Mouse (Mus musculus) liver, adult 2 months (tissue): ENCODE data around the gene Il10. TPM values are rescaled to one million over a fixed set of nuclear protein-coding genes. Genes with fewer than 3 reads are reported as not detected.

Experiments used
- DNase-seq: peaks from one replicate; pipeline ENCODE4 v3.0.0-alpha.2; 2011; ENCODE audit warnings: low read depth, low spot score; ENCODE audit errors: extremely low read depth
- H3K27ac ChIP-seq: fragments of 200-500 bp; replicated peaks from 2 replicates; pipeline ENCODE4 v1.5.1; 2012; ENCODE audit warnings: low read depth, mild to moderate bottlenecking, control low read depth, inconsistent platforms, low read length; ENCODE audit not compliant: insufficient read depth
- H3K27me3 ChIP-seq: fragments of 200-500 bp; 2 replicates; pipeline ENCODE4 v1.6.1; 2012; ENCODE audit warnings: mild to moderate bottlenecking, moderate library complexity, low read length, inconsistent platforms; ENCODE audit not compliant: control insufficient read depth, insufficient read depth
- H3K36me3 ChIP-seq: fragments of 200-500 bp; 2 replicates; pipeline ENCODE4 v1.6.1; 2012; ENCODE audit warnings: low read length, inconsistent platforms; ENCODE audit not compliant: control insufficient read depth, insufficient read depth
- H3K4me1 ChIP-seq: fragments of 200-500 bp; 2 replicates; pipeline ENCODE4 v1.6.1; 2011; ENCODE audit warnings: low read length; ENCODE audit not compliant: control insufficient read depth, insufficient read depth
- H3K4me3 ChIP-seq: fragments of 200-500 bp; 2 replicates; pipeline ENCODE4 v1.5.1; 2011; ENCODE audit warnings: low read depth, mild to moderate bottlenecking, control low read depth, low read length, moderate library complexity; ENCODE audit not compliant: insufficient read depth
- H3K79me2 ChIP-seq: fragments of 200-500 bp; 2 replicates; pipeline ENCODE4 v1.6.1; 2012; ENCODE audit warnings: inconsistent platforms, mild to moderate bottlenecking, low read length, moderate library complexity; ENCODE audit not compliant: control insufficient read depth, insufficient read depth
- H3K9ac ChIP-seq: fragments of 200-500 bp; 2 replicates; pipeline ENCODE4 v1.6.1; 2012; ENCODE audit warnings: low read depth, mild to moderate bottlenecking, control low read depth, inconsistent platforms, low read length
- CTCF ChIP-seq: fragments of 200-500 bp; IDR thresholded peaks from 2 replicates; pipeline ENCODE4 v1.5.1; 2011; ENCODE audit warnings: low read depth, low read length, control low read depth
- POLR2A ChIP-seq: fragments of 200-500 bp; IDR thresholded peaks from 2 replicates; pipeline ENCODE4 v1.6.1; 2011; ENCODE audit warnings: low read length, control low read depth; ENCODE audit not compliant: insufficient read depth; ENCODE audit errors: extremely low read depth
- WGBS: fragments of 180-500 bp; shearing (Covaris S2); methylation state at CpG from one replicate; pipeline ENCODE4 v1.1.7; 2018; 5-methylcytosine and 5-hydroxymethylcytosine counted together
- polyA plus RNA-seq: library from polyadenylated mRNA; depleted of rRNA; stranded (reverse); fragments of >200 nt; gene quantifications from 2 replicates; pipeline ENCODE4 v1.2.3, GENCODE M21; 2012
- total RNA-seq: library from RNA; depleted of rRNA; stranded (reverse); fragments of >200 nt; gene quantifications from 2 replicates; pipeline ENCODE4 v1.2.3, GENCODE M21; 2014

Gene Il10
- total and polyA plus RNA-seq, 2 experiments, result 0.28 TPM; not detected in 1

DNA sequence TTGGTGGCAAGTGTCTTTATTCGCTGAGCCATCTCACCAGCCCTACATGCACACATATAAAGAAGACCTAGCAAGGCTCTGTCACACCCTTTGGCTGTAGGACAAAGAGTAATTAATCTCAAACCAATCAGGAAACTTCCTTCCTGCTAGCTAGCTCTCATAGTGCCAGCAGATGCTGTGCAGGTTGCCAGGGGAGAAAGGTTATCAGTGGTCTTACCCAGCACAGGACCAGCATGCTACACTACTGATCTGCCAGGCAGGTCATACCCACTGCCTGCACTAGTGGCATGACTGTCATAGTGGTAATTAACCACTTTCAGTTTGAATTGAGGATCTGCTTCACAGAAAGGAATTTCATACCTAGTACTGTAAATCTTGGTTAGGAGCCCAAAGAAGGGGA is 29.2 kb upstream of the Il10 start:
- DNase-seq, result no peak
- Histone ChIP-seq H3K27me3 (no peaks in the 10 kb centered on the region), H3K79me2 (no peaks in the 10 kb centered on the region), H3K4me3 (no peak overlapping the region), H3K4me1 (no peaks in the 10 kb centered on the region), H3K27ac (no peak overlapping the region), H3K36me3 (no peaks in the 10 kb centered on the region), H3K9ac (no peak overlapping the region)
- no peak for TF ChIP-seq POLR2A
- no peak for TF ChIP-seq CTCF
- WGBS, result 88% methylated on average over 1 of the region's 1 CpGs

DNA sequence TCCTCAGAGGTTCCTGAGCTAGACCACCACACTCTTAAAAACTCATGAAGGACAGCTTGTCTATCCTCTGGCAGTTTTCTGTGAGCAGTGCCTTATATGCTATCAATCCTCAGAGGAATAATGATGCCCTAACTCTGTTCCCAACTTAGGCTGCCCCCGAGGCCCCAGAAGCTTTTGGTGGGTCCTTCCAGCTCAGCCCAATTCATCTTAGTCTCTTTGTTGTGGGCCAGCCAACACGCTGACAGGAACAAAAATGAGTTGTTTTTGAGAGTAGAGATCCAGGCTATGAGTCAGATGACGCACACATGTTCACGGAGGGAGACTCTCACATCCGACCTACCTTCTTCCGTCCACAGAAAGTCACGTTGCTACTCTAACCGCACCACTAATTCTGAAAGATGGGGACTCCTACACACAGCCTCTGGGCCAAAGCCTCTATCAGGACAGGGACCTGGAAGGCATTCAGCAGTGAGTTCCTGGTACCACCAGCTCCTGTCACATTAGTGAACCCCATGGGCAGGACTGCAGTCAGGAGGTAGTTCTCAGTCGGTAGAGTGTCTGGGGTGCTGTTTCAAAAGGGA is 26.0 kb upstream of the Il10 start:
- 89% methylated on average over 9 of the region's 9 CpGs for WGBS
- DNase-seq, result no peak
- Histone ChIP-seq H3K4me3 (no peak overlapping the region), H3K27ac (no peak overlapping the region), H3K27me3 (no peaks in the 10 kb centered on the region), H3K4me1 (no peaks in the 10 kb centered on the region), H3K9ac (no peak overlapping the region), H3K36me3 (no peaks in the 10 kb centered on the region), H3K79me2 (no peaks in the 10 kb centered on the region)
- TF ChIP-seq CTCF (no peak), POLR2A (no peak)

DNA sequence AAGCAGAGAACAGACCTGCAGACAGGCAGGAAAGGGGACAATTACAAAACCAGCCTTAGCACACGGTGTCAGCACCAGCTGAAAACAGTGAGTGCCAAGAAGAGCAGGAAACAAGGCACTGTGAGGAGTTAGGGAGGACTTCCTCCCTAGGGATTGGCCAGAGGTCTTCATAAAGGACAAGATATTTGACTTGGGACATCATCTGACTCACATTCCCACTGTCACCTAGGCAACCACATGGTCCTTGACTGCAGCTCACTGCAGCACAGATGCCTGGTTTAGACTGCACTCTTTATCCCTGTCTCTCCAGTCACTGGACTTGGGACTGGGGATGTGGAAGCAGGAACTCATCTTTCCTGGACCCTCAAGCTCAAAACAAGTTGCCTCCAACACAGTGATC is 24.1 kb upstream of the Il10 start:
- no peak overlapping the region for H3K4me3 ChIP-seq
- no peak overlapping the region for H3K27ac ChIP-seq
- DNase-seq, result no peak
- no peaks in the 10 kb centered on the region for H3K36me3 ChIP-seq
- no peaks in the 10 kb centered on the region for H3K27me3 ChIP-seq
- H3K4me1 ChIP-seq, result no peaks in the 10 kb centered on the region
- no peak overlapping the region for H3K9ac ChIP-seq
- no peak for TF ChIP-seq POLR2A
- no peak for TF ChIP-seq CTCF
- no peaks in the 10 kb centered on the region for H3K79me2 ChIP-seq
- 44% methylated on average over 1 of the region's 1 CpGs for WGBS

DNA sequence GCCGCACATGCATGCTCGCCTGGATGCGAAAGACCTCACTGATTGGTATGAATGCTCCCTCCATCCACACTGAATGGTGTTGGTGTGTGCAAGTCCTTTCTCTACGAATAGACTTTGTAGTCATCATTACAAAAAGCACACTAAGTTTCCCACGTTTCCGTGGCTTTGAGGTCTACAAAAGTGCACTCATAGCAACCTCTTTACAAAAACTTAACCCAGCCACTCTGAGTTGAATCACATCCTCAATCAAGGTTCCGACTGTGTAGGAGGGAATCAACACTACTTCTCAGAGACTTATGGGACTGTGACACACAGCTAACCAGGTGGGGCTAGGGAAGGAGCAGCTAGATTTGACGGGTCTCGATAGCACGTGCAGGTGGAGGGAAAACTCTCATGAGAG is 23.3 kb upstream of the Il10 start:
- Histone ChIP-seq H3K4me1 (no peaks in the 10 kb centered on the region), H3K36me3 (no peaks in the 10 kb centered on the region), H3K9ac (no peak overlapping the region)

DNA sequence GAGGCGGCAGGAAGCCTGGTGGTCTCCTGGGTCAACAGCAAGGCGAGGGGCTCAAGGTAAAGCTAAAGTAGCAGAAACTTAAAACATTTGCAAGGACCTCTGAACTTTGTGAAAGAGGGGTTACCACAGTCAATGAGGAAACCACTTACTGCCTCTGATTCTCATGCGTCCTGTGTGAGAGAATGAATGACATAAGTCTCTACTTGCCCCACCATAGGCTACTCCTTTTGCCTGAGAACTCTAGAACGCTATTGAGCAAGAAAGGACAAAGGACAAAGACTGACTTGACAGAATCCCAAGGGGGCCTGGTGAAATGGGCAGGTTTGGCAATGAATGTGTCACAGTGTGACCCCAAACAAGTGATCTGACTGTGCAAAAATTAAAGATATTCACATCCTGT is 22.2 kb upstream of the Il10 start:
- no peaks in the 10 kb centered on the region for H3K27me3 ChIP-seq
- H3K27ac ChIP-seq, result no peak overlapping the region
- H3K4me1 ChIP-seq, result no peaks in the 10 kb centered on the region
- no peaks in the 10 kb centered on the region for H3K79me2 ChIP-seq
- no peak for DNase-seq
- WGBS, result 84% methylated on average over 4 of the region's 4 CpGs
- no peak for TF ChIP-seq CTCF
- no peak for TF ChIP-seq POLR2A
- H3K9ac ChIP-seq, result no peak overlapping the region
- H3K4me3 ChIP-seq, result no peak overlapping the region
- no peaks in the 10 kb centered on the region for H3K36me3 ChIP-seq

More for the DNA sequence above, 23.3 kb upstream of the Il10 start:
- Histone ChIP-seq H3K4me3 (no peak overlapping the region), H3K27me3 (no peaks in the 10 kb centered on the region), H3K27ac (no peak overlapping the region), H3K79me2 (no peaks in the 10 kb centered on the region)
- no peak for TF ChIP-seq CTCF
- DNase-seq, result no peak
- WGBS, result 90% methylated on average over 10 of the region's 10 CpGs

DNA sequence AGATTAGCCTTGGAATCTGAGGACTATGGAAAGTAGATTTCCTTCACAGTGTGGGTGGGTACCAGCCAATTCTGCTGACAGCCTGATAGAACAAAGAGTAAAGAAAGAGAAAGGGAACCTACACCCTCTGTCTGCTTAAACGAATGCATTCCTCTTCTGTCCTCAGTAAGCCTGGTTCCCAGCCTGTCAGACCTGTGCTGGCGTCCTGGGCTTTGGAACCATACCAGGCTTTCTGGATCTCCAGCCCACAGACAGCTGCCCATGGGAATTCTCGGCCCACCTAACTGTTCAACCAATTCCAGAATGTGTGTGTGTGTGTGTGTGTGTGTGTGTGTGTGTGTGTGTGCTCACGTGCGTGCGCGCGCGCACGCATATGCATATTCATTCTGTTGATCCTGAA is 21.3 kb upstream of the Il10 start:
- Histone ChIP-seq H3K4me3 (no peak overlapping the region), H3K36me3 (no peaks in the 10 kb centered on the region), H3K4me1 (no peaks in the 10 kb centered on the region), H3K27me3 (no peaks in the 10 kb centered on the region), H3K27ac (no peak overlapping the region), H3K79me2 (no peaks in the 10 kb centered on the region), H3K9ac (no peak overlapping the region)
- 91% methylated on average over 10 of the region's 10 CpGs for WGBS
- no peak for DNase-seq
- TF ChIP-seq POLR2A (no peak), CTCF (no peak)
